Mouse (Mus musculus): ENCODE measurements around the gene Phf21a. TPM values are rescaled to one million over a fixed set of nuclear protein-coding genes. Genes with fewer than 3 reads are reported as not detected.

Gene Phf21a
- polyA plus RNA-seq, 1 experiment from 2014 or later = 46.2 TPM

GRCm38 (mm10) chr2:92187061-92187460 is 94.1 kb downstream of the Phf21a start:
- Histone ChIP-seq H3K27me3 (ENCODE audit: control insufficient read depth, insufficient read depth, low read length) (no peaks in the 10 kb centered on the region), H3K4me3 (ENCODE audit: low read depth, low read length) (no peak overlapping the region), H3K9ac (ENCODE audit: low read depth, low read length) (no peak overlapping the region), H3K4me1 (replicated peaks; ENCODE audit: control insufficient read depth, insufficient read depth, low read length) (peaks cover 2% of the 10 kb centered on the region; the same call in 1 of the 2 replicates), H3K9me3 (ENCODE audit: control insufficient read depth, low read length) (no peaks in the 10 kb centered on the region), H3K36me3 (ENCODE audit: control insufficient read depth, insufficient read depth, low read length) (no peaks in the 10 kb centered on the region), H3K4me2 (replicated peaks; ENCODE audit: low read depth, low read length) (0 out of 2 replicates have a peak overlapping the region, but pooled peaks have one; percentile 65), H3K27ac (ENCODE audit: low read depth, low read length) (no peak overlapping the region)
- 61% methylated on average over 6 of the region's 6 CpGs for WGBS
- DNase-seq (ENCODE audit: low spot score) (no peak), ATAC-seq (ENCODE audit: low FRiP score) (no peak)

- Histone ChIP-seq H3K9ac (ENCODE audit: low read depth, low read length) (no peak overlapping the region), H3K27me3 (ENCODE audit: control insufficient read depth, insufficient read depth, low read length) (no peaks in the 10 kb centered on the region), H3K27ac (ENCODE audit: low read depth, low read length) (no peak overlapping the region), H3K4me1 (replicated peaks; ENCODE audit: control insufficient read depth, insufficient read depth, low read length) (peaks cover 2% of the 10 kb centered on the region; the same call in 1 of the 2 replicates), H3K36me3 (ENCODE audit: control insufficient read depth, insufficient read depth, low read length) (no peaks in the 10 kb centered on the region), H3K9me3 (ENCODE audit: control insufficient read depth, low read length) (no peaks in the 10 kb centered on the region), H3K4me3 (ENCODE audit: low read depth, low read length) (no peak overlapping the region), H3K4me2 (replicated peaks; ENCODE audit: low read depth, low read length) (no peak overlapping the region)
- 75% methylated on average over 3 of the region's 3 CpGs for WGBS
- DNase-seq (ENCODE audit: low spot score) (no peak), ATAC-seq (ENCODE audit: low FRiP score) (no peak)
Measured at GRCm38 (mm10) chr2:92188744-92189143, 95.8 kb downstream of the Phf21a start.

GRCm38 (mm10) chr2:92190960-92191359 is 98.0 kb downstream of the Phf21a start:
- ATAC-seq (ENCODE audit: low FRiP score) = no peak
- no peak overlapping the region for H3K4me3 ChIP-seq (ENCODE audit: low read depth, low read length)
- no peaks in the 10 kb centered on the region for H3K9me3 ChIP-seq (ENCODE audit: control insufficient read depth, low read length)
- peaks cover 2% of the 10 kb centered on the region; the same call in 1 of the 2 replicates for H3K4me1 ChIP-seq (replicated peaks; ENCODE audit: control insufficient read depth, insufficient read depth, low read length)
- no peak overlapping the region for H3K27ac ChIP-seq (ENCODE audit: low read depth, low read length)
- no peak overlapping the region for H3K9ac ChIP-seq (ENCODE audit: low read depth, low read length)
- H3K27me3 ChIP-seq (ENCODE audit: control insufficient read depth, insufficient read depth, low read length) = no peaks in the 10 kb centered on the region
- H3K36me3 ChIP-seq (ENCODE audit: control insufficient read depth, insufficient read depth, low read length) = no peaks in the 10 kb centered on the region
- WGBS = 77% methylated on average over 5 of the region's 5 CpGs
- no peak for DNase-seq (ENCODE audit: low spot score)
- no peak overlapping the region for H3K4me2 ChIP-seq (replicated peaks; ENCODE audit: low read depth, low read length)

GRCm38 (mm10) chr2:92191826-92192581 is 99.1 kb downstream of the Phf21a start:
- Histone ChIP-seq H3K36me3 (ENCODE audit: control insufficient read depth, insufficient read depth, low read length) (no peaks in the 10 kb centered on the region), H3K4me1 (replicated peaks; ENCODE audit: control insufficient read depth, insufficient read depth, low read length) (no peaks in the 10 kb centered on the region), H3K4me3 (ENCODE audit: low read depth, low read length) (no peak overlapping the region), H3K9ac (ENCODE audit: low read depth, low read length) (no peak overlapping the region), H3K27ac (ENCODE audit: low read depth, low read length) (no peak overlapping the region), H3K27me3 (ENCODE audit: control insufficient read depth, insufficient read depth, low read length) (no peaks in the 10 kb centered on the region), H3K9me3 (ENCODE audit: control insufficient read depth, low read length) (no peaks in the 10 kb centered on the region), H3K4me2 (replicated peaks; ENCODE audit: low read depth, low read length) (no peak overlapping the region)
- peak; percentile 66 for DNase-seq (ENCODE audit: low spot score)
- ATAC-seq (ENCODE audit: low FRiP score) = no peak
- WGBS = 83% methylated on average over 5 of the region's 5 CpGs

- 80% methylated on average over 6 of the region's 6 CpGs for WGBS
- no peak overlapping the region for H3K4me2 ChIP-seq (replicated peaks; ENCODE audit: low read depth, low read length)
- H3K27me3 ChIP-seq (ENCODE audit: control insufficient read depth, insufficient read depth, low read length) = no peaks in the 10 kb centered on the region
- no peaks in the 10 kb centered on the region for H3K9me3 ChIP-seq (ENCODE audit: control insufficient read depth, low read length)
- no peak overlapping the region for H3K4me3 ChIP-seq (ENCODE audit: low read depth, low read length)
- ATAC-seq (ENCODE audit: low FRiP score) (no peak), DNase-seq (ENCODE audit: low spot score) (no peak)
- no peak overlapping the region for H3K9ac ChIP-seq (ENCODE audit: low read depth, low read length)
- no peak overlapping the region for H3K27ac ChIP-seq (ENCODE audit: low read depth, low read length)
- H3K36me3 ChIP-seq (ENCODE audit: control insufficient read depth, insufficient read depth, low read length) = no peaks in the 10 kb centered on the region
- no peaks in the 10 kb centered on the region for H3K4me1 ChIP-seq (replicated peaks; ENCODE audit: control insufficient read depth, insufficient read depth, low read length)
Measured at GRCm38 (mm10) chr2:92198126-92198525, 105.2 kb downstream of the Phf21a start.

GRCm38 (mm10) chr2:92198747-92199146 is 105.8 kb downstream of the Phf21a start:
- 95% methylated on average over 7 of the region's 7 CpGs for WGBS
- DNase-seq (ENCODE audit: low spot score) = no peak

GRCm38 (mm10) chr2:92199562-92200286 is 106.8 kb downstream of the Phf21a start:
- no peak for DNase-seq (ENCODE audit: low spot score)
- H3K9me3 ChIP-seq (ENCODE audit: control insufficient read depth, low read length) = no peaks in the 10 kb centered on the region

More at GRCm38 (mm10) chr2:92198747-92199146, 105.8 kb downstream of the Phf21a start:
- no peak overlapping the region for H3K27ac ChIP-seq (ENCODE audit: low read depth, low read length)
- no peaks in the 10 kb centered on the region for H3K36me3 ChIP-seq (ENCODE audit: control insufficient read depth, insufficient read depth, low read length)
- no peak overlapping the region for H3K9ac ChIP-seq (ENCODE audit: low read depth, low read length)
- no peak overlapping the region for H3K4me3 ChIP-seq (ENCODE audit: low read depth, low read length)
- no peaks in the 10 kb centered on the region for H3K4me1 ChIP-seq (replicated peaks; ENCODE audit: control insufficient read depth, insufficient read depth, low read length)
- no peaks in the 10 kb centered on the region for H3K27me3 ChIP-seq (ENCODE audit: control insufficient read depth, insufficient read depth, low read length)
- ATAC-seq (ENCODE audit: low FRiP score) = no peak
- H3K4me2 ChIP-seq (replicated peaks; ENCODE audit: low read depth, low read length) = no peak overlapping the region
- no peaks in the 10 kb centered on the region for H3K9me3 ChIP-seq (ENCODE audit: control insufficient read depth, low read length)

GRCm38 (mm10) chr2:92202319-92203040 is 109.6 kb downstream of the Phf21a start:
- DNase-seq (ENCODE audit: low spot score) (no peak), ATAC-seq (ENCODE audit: low FRiP score) (no peak)
- Histone ChIP-seq H3K4me2 (replicated peaks; ENCODE audit: low read depth, low read length) (no peak overlapping the region), H3K27ac (ENCODE audit: low read depth, low read length) (no peak overlapping the region), H3K9me3 (ENCODE audit: control insufficient read depth, low read length) (no peaks in the 10 kb centered on the region), H3K4me1 (replicated peaks; ENCODE audit: control insufficient read depth, insufficient read depth, low read length) (no peaks in the 10 kb centered on the region), H3K9ac (ENCODE audit: low read depth, low read length) (no peak overlapping the region), H3K4me3 (ENCODE audit: low read depth, low read length) (no peak overlapping the region), H3K27me3 (ENCODE audit: control insufficient read depth, insufficient read depth, low read length) (no peaks in the 10 kb centered on the region), H3K36me3 (ENCODE audit: control insufficient read depth, insufficient read depth, low read length) (no peaks in the 10 kb centered on the region)
- WGBS = 82% methylated on average over 4 of the region's 4 CpGs

More at GRCm38 (mm10) chr2:92199562-92200286, 106.8 kb downstream of the Phf21a start:
- no peaks in the 10 kb centered on the region for H3K4me1 ChIP-seq (replicated peaks; ENCODE audit: control insufficient read depth, insufficient read depth, low read length)
- no peak overlapping the region for H3K9ac ChIP-seq (ENCODE audit: low read depth, low read length)
- ATAC-seq (ENCODE audit: low FRiP score) = no peak
- H3K4me2 ChIP-seq (replicated peaks; ENCODE audit: low read depth, low read length) = no peak overlapping the region
- H3K27ac ChIP-seq (ENCODE audit: low read depth, low read length) = no peak overlapping the region
- 65% methylated on average over 10 of the region's 10 CpGs for WGBS
- H3K27me3 ChIP-seq (ENCODE audit: control insufficient read depth, insufficient read depth, low read length) = no peaks in the 10 kb centered on the region
- no peaks in the 10 kb centered on the region for H3K36me3 ChIP-seq (ENCODE audit: control insufficient read depth, insufficient read depth, low read length)
- H3K4me3 ChIP-seq (ENCODE audit: low read depth, low read length) = no peak overlapping the region
